Mouse (Mus musculus) midbrain, embryonic 16.5 days (tissue): ENCODE results near the gene Txnrd1. TPM values are rescaled to one million over a fixed set of nuclear protein-coding genes. Genes with fewer than 3 reads are reported as not detected.

ENCODE experiments used
- ATAC-seq: fragments of 200-750 bp; cut with Nextera tagmentation; 2 replicates; pipeline ENCODE4 v1.8.0; 2017; ENCODE audit warnings: moderate TSS enrichment
- H3K27ac ChIP-seq: fragments of 300-500 bp; sonication (generic); 2 replicates; pipeline ENCODE4 v1.5.1; 2014; ENCODE audit warnings: mild to moderate bottlenecking, low read length, mixed read lengths
- H3K27me3 ChIP-seq: fragments of 300-500 bp; sonication (generic); 2 replicates; pipeline ENCODE4 v1.6.1; 2014; ENCODE audit warnings: low read depth, low read length, mixed read lengths; ENCODE audit not compliant: control insufficient read depth, insufficient read depth
- H3K36me3 ChIP-seq: fragments of 300-500 bp; sonication (generic); 2 replicates; pipeline ENCODE4 v1.6.1; 2014; ENCODE audit warnings: mild to moderate bottlenecking, low read length, moderate library complexity, mixed read lengths; ENCODE audit not compliant: control insufficient read depth, insufficient read depth
- H3K4me1 ChIP-seq: fragments of 300-500 bp; sonication (generic); 2 replicates; pipeline ENCODE4 v1.6.1; 2014; ENCODE audit warnings: mild to moderate bottlenecking, low read length, mixed read lengths; ENCODE audit not compliant: control insufficient read depth, insufficient read depth
- H3K4me2 ChIP-seq: fragments of 300-500 bp; sonication (generic); 2 replicates; pipeline ENCODE4 v1.6.1; 2014; ENCODE audit warnings: mild to moderate bottlenecking, low read length, mixed read lengths
- H3K4me3 ChIP-seq: fragments of 300-500 bp; sonication (generic); 2 replicates; pipeline ENCODE4 v1.5.1; 2014; ENCODE audit warnings: low read depth, mild to moderate bottlenecking, low read length, moderate library complexity, mixed read lengths
- H3K9ac ChIP-seq: fragments of 300-500 bp; sonication (generic); 2 replicates; pipeline ENCODE4 v1.6.1; 2014; ENCODE audit warnings: low read depth, low read length, mixed read lengths
- H3K9me3 ChIP-seq: fragments of 300-500 bp; sonication (generic); replicated peaks from 2 replicates; pipeline ENCODE4 v1.6.1; 2014; ENCODE audit warnings: mild to moderate bottlenecking, low read length, mixed read lengths; ENCODE audit not compliant: control insufficient read depth, poor library complexity, severe bottlenecking
- WGBS: fragments of 180-500 bp; shearing (Covaris S2); extraction: QIAGEN DNeasy Blood & Tissue Kit; methylation state at CpG from one replicate; pipeline ENCODE4 v1.1.7; 2014; 5-methylcytosine and 5-hydroxymethylcytosine counted together
- polyA plus RNA-seq: library from polyadenylated mRNA; unstranded; fragments of >200 nt; fragmentation: Nextera tagmentation; extraction: Ambion mirVana; gene quantifications from 2 replicates; pipeline ENCODE4 v1.2.1, GENCODE M21; 2015

The Txnrd1 gene
- polyA plus RNA-seq, 1 experiment from 2014 or later: 101 TPM

GRCm38 (mm10) chr10:82811855-82812431, 21.8 kb upstream of the Txnrd1 start:
- Histone ChIP-seq H3K9ac (peak overlapping the region; percentile 59; the same call in 1 of the 2 replicates), H3K4me3 (peak overlapping the region; percentile 54), H3K36me3 (no peaks in the 10 kb centered on the region), H3K9me3 (no peaks in the 10 kb centered on the region), H3K4me2 (peak overlapping the region; percentile 77), H3K27me3 (no peaks in the 10 kb centered on the region), H3K27ac (no peak overlapping the region), H3K4me1 (no peaks in the 10 kb centered on the region)
- WGBS: 7% methylated on average over 43 of the region's 52 CpGs
- ATAC-seq: peak; percentile 81

GRCm38 (mm10) chr10:82814096-82814970, 19.4 kb upstream of the Txnrd1 start:
- 57% methylated on average over 19 of the region's 19 CpGs for WGBS
- H3K4me2 ChIP-seq: no peak overlapping the region
- H3K9ac ChIP-seq: no peak overlapping the region
- no peak overlapping the region for H3K27ac ChIP-seq
- H3K36me3 ChIP-seq: no peaks in the 10 kb centered on the region
- H3K9me3 ChIP-seq: no peaks in the 10 kb centered on the region
- no peaks in the 10 kb centered on the region for H3K27me3 ChIP-seq
- no peaks in the 10 kb centered on the region for H3K4me1 ChIP-seq
- no peak for ATAC-seq
- no peak overlapping the region for H3K4me3 ChIP-seq

GRCm38 (mm10) chr10:82816441-82816840, 17.3 kb upstream of the Txnrd1 start:
- H3K9ac ChIP-seq: no peak overlapping the region
- H3K4me2 ChIP-seq: no peak overlapping the region
- 87% methylated on average over 9 of the region's 9 CpGs for WGBS
- ATAC-seq: no peak
- H3K36me3 ChIP-seq: no peaks in the 10 kb centered on the region
- no peak overlapping the region for H3K4me3 ChIP-seq
- no peaks in the 10 kb centered on the region for H3K27me3 ChIP-seq
- no peak overlapping the region for H3K27ac ChIP-seq
- no peaks in the 10 kb centered on the region for H3K4me1 ChIP-seq
- H3K9me3 ChIP-seq: no peaks in the 10 kb centered on the region

GRCm38 (mm10) chr10:82817514-82817913, 16.2 kb upstream of the Txnrd1 start:
- Histone ChIP-seq H3K4me3 (no peak overlapping the region), H3K9ac (no peak overlapping the region), H3K27ac (no peak overlapping the region), H3K9me3 (no peaks in the 10 kb centered on the region), H3K4me2 (no peak overlapping the region), H3K36me3 (no peaks in the 10 kb centered on the region), H3K4me1 (no peaks in the 10 kb centered on the region), H3K27me3 (no peaks in the 10 kb centered on the region)
- ATAC-seq: no peak
- WGBS: 57% methylated on average over 3 of the region's 3 CpGs

- no peaks in the 10 kb centered on the region for H3K27me3 ChIP-seq
- no peaks in the 10 kb centered on the region for H3K36me3 ChIP-seq
- no peak overlapping the region for H3K27ac ChIP-seq
- no peaks in the 10 kb centered on the region for H3K9me3 ChIP-seq
- no peak overlapping the region for H3K4me3 ChIP-seq
- H3K4me2 ChIP-seq: no peak overlapping the region
- ATAC-seq: no peak
- no peaks in the 10 kb centered on the region for H3K4me1 ChIP-seq
- WGBS: 55% methylated on average over 9 of the region's 9 CpGs
- no peak overlapping the region for H3K9ac ChIP-seq
Measured at GRCm38 (mm10) chr10:82817936-82818335, 15.8 kb upstream of the Txnrd1 start.

GRCm38 (mm10) chr10:82818661-82819060, 15.1 kb upstream of the Txnrd1 start:
- WGBS: 71% methylated on average over 6 of the region's 6 CpGs
- Histone ChIP-seq H3K4me1 (no peaks in the 10 kb centered on the region), H3K9ac (no peak overlapping the region), H3K27me3 (no peaks in the 10 kb centered on the region), H3K27ac (no peak overlapping the region), H3K36me3 (no peaks in the 10 kb centered on the region), H3K4me3 (no peak overlapping the region), H3K9me3 (no peaks in the 10 kb centered on the region), H3K4me2 (no peak overlapping the region)
- ATAC-seq: no peak

- Histone ChIP-seq H3K4me1 (no peaks in the 10 kb centered on the region), H3K9ac (no peak overlapping the region), H3K4me3 (no peak overlapping the region), H3K27me3 (no peaks in the 10 kb centered on the region), H3K4me2 (no peak overlapping the region), H3K27ac (no peak overlapping the region), H3K9me3 (no peaks in the 10 kb centered on the region), H3K36me3 (no peaks in the 10 kb centered on the region)
- 74% methylated on average over 14 of the region's 14 CpGs for WGBS
- no peak for ATAC-seq
Measured at GRCm38 (mm10) chr10:82823108-82823778, 10.5 kb upstream of the Txnrd1 start.

GRCm38 (mm10) chr10:82823779-82824177, 10.0 kb upstream of the Txnrd1 start:
- Histone ChIP-seq H3K9ac (no peak overlapping the region), H3K4me1 (no peaks in the 10 kb centered on the region), H3K4me2 (no peak overlapping the region), H3K9me3 (no peaks in the 10 kb centered on the region), H3K36me3 (no peaks in the 10 kb centered on the region), H3K27me3 (no peaks in the 10 kb centered on the region), H3K27ac (no peak overlapping the region), H3K4me3 (no peak overlapping the region)
- WGBS: 60% methylated on average over 5 of the region's 5 CpGs
- no peak for ATAC-seq

- Histone ChIP-seq H3K4me1 (no peaks in the 10 kb centered on the region), H3K9me3 (no peaks in the 10 kb centered on the region), H3K9ac (no peak overlapping the region), H3K27ac (no peak overlapping the region), H3K4me2 (no peak overlapping the region), H3K4me3 (no peak overlapping the region), H3K36me3 (no peaks in the 10 kb centered on the region), H3K27me3 (no peaks in the 10 kb centered on the region)
- 77% methylated on average over 10 of the region's 10 CpGs for WGBS
- ATAC-seq: no peak
Measured at GRCm38 (mm10) chr10:82824541-82824940, 9.2 kb upstream of the Txnrd1 start.
